Mouse (Mus musculus) liver, postnatal 0 days (tissue): ENCODE measurements around the gene Sec24b.

ENCODE experiments used
- CTCF ChIP-seq: sonication (generic); IDR thresholded peaks from 2 replicates; pipeline ENCODE4 v1.5.1; 2016; ENCODE audit warnings: antibody characterized with exemption, low read depth
- EP300 ChIP-seq: IDR thresholded peaks from 2 replicates; pipeline ENCODE4 v1.6.1; 2016; ENCODE audit warnings: antibody characterized with exemption, low read depth, mild to moderate bottlenecking

DNA sequence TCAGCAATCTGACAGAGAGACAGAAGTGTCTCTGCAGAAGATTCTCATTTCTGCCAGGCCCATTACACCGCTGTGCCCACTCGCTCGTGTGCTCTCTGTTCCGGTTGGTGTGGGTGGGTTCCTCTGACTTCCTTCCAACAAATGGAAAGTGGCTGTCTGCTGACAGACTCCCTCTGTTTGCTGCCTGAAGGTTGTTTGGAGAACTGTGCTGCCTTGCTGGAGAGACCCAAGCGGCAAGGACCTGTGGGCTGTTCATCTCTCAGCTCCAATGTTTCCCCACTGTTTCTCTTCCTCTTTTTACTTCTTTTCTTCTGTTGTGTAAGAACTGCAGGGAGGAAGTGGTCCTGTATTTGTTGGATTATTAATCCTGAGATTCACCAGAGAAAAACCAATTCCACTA lies 113.0 kb downstream of the Sec24b start:
- TF ChIP-seq EP300 = no peak
- no peak for TF ChIP-seq CTCF
